Mouse (Mus musculus): ENCODE measurements around the gene Hmg20a. TPM values are rescaled to one million over a fixed set of nuclear protein-coding genes. Genes with fewer than 3 reads are reported as not detected.

Hmg20a gene
- polyA plus RNA-seq, 1 experiment from 2014 or later, result 64.0 TPM

- 89% methylated on average over 4 of the region's 4 CpGs for WGBS
- H3K4me3 ChIP-seq (replicated peaks), result no peak overlapping the region
- H3K36me3 ChIP-seq, result peaks cover 64% of the 10 kb centered on the region
- no peak overlapping the region for H3K9ac ChIP-seq
- no peak for ATAC-seq (replicated peaks; ENCODE audit: low FRiP score)
- no peak overlapping the region for H3K4me2 ChIP-seq
- no peaks in the 10 kb centered on the region for H3K27me3 ChIP-seq
- no peaks in the 10 kb centered on the region for H3K9me3 ChIP-seq (replicated peaks)
- H3K27ac ChIP-seq, result no peak overlapping the region
- 0 out of 2 replicates have a peak, but pooled peaks cover 4% of the 10 kb centered on the region for H3K4me1 ChIP-seq
Observed at GRCm38 (mm10) chr9:56482623-56483022, 64.2 kb downstream of the Hmg20a start.

- Histone ChIP-seq H3K36me3 (peaks cover 81% of the 10 kb centered on the region), H3K27ac (no peak overlapping the region), H3K4me3 (replicated peaks) (no peak overlapping the region), H3K4me1 (0 out of 2 replicates have a peak, but pooled peaks cover 4% of the 10 kb centered on the region), H3K4me2 (no peak overlapping the region), H3K9ac (no peak overlapping the region), H3K9me3 (replicated peaks) (no peaks in the 10 kb centered on the region), H3K27me3 (no peaks in the 10 kb centered on the region)
- 86% methylated on average over 1 of the region's 1 CpGs for WGBS
- no peak for ATAC-seq (replicated peaks; ENCODE audit: low FRiP score)
Observed at GRCm38 (mm10) chr9:56485423-56485822, 67.0 kb downstream of the Hmg20a start.

- no peaks in the 10 kb centered on the region for H3K9me3 ChIP-seq (replicated peaks)
- H3K4me1 ChIP-seq, result no peaks in the 10 kb centered on the region
- H3K4me3 ChIP-seq (replicated peaks), result no peak overlapping the region
- 85% methylated on average over 3 of the region's 3 CpGs for WGBS
- H3K9ac ChIP-seq, result no peak overlapping the region
- no peak for ATAC-seq (replicated peaks; ENCODE audit: low FRiP score)
- peaks cover 83% of the 10 kb centered on the region for H3K36me3 ChIP-seq
- H3K27me3 ChIP-seq, result no peaks in the 10 kb centered on the region
- no peak overlapping the region for H3K27ac ChIP-seq
- H3K4me2 ChIP-seq, result no peak overlapping the region
Observed at GRCm38 (mm10) chr9:56486158-56486557, 67.7 kb downstream of the Hmg20a start.

- no peaks in the 10 kb centered on the region for H3K27me3 ChIP-seq
- H3K27ac ChIP-seq, result no peak overlapping the region
- WGBS, result 93% methylated on average over 3 of the region's 3 CpGs
- H3K4me1 ChIP-seq, result peaks cover 4% of the 10 kb centered on the region
- no peak for ATAC-seq (replicated peaks; ENCODE audit: low FRiP score)
- no peaks in the 10 kb centered on the region for H3K9me3 ChIP-seq (replicated peaks)
- H3K36me3 ChIP-seq, result peaks cover 84% of the 10 kb centered on the region
- no peak overlapping the region for H3K9ac ChIP-seq
- H3K4me2 ChIP-seq, result no peak overlapping the region
- H3K4me3 ChIP-seq (replicated peaks), result no peak overlapping the region
Observed at GRCm38 (mm10) chr9:56487651-56488050, 69.2 kb downstream of the Hmg20a start.

- H3K4me1 ChIP-seq, result peaks cover 21% of the 10 kb centered on the region
Observed at GRCm38 (mm10) chr9:56492391-56492790, 74.0 kb downstream of the Hmg20a start.

GRCm38 (mm10) chr9:56492916-56493315, 74.5 kb downstream of the Hmg20a start:
- H3K9me3 ChIP-seq (replicated peaks), result no peaks in the 10 kb centered on the region
- no peak overlapping the region for H3K4me3 ChIP-seq (replicated peaks)
- no peak for ATAC-seq (replicated peaks; ENCODE audit: low FRiP score)
- H3K27ac ChIP-seq, result peak overlapping the region; percentile 59
- whole genome bisulfite sequencing, result 24% methylated on average over 1 of the region's 1 CpGs
- peaks cover 68% of the 10 kb centered on the region for H3K36me3 ChIP-seq
- H3K9ac ChIP-seq, result no peak overlapping the region
- no peak overlapping the region for H3K4me2 ChIP-seq
- no peaks in the 10 kb centered on the region for H3K27me3 ChIP-seq
- peaks cover 21% of the 10 kb centered on the region for H3K4me1 ChIP-seq

More at GRCm38 (mm10) chr9:56492391-56492790, 74.0 kb downstream of the Hmg20a start:
- peaks cover 73% of the 10 kb centered on the region for H3K36me3 ChIP-seq
- H3K27me3 ChIP-seq, result no peaks in the 10 kb centered on the region
- H3K9ac ChIP-seq, result no peak overlapping the region
- ATAC-seq (replicated peaks; ENCODE audit: low FRiP score), result no peak
- no peaks in the 10 kb centered on the region for H3K9me3 ChIP-seq (replicated peaks)
- H3K4me2 ChIP-seq, result no peak overlapping the region
- H3K27ac ChIP-seq, result peak overlapping the region; percentile 59
- 70% methylated on average over 3 of the region's 3 CpGs for WGBS
- H3K4me3 ChIP-seq (replicated peaks), result no peak overlapping the region

- peaks cover 43% of the 10 kb centered on the region for H3K4me1 ChIP-seq
- H3K9me3 ChIP-seq (replicated peaks), result no peaks in the 10 kb centered on the region
- no peak for ATAC-seq (replicated peaks; ENCODE audit: low FRiP score)
- WGBS, result 65% methylated on average over 7 of the region's 7 CpGs
- H3K4me3 ChIP-seq (replicated peaks), result no peak overlapping the region
- no peak overlapping the region for H3K4me2 ChIP-seq
- H3K36me3 ChIP-seq, result peaks cover 47% of the 10 kb centered on the region
- H3K9ac ChIP-seq, result no peak overlapping the region
- no peaks in the 10 kb centered on the region for H3K27me3 ChIP-seq
- H3K27ac ChIP-seq, result 0 out of 2 replicates have a peak overlapping the region, but pooled peaks have one; percentile 9
Observed at GRCm38 (mm10) chr9:56495088-56495487, 76.7 kb downstream of the Hmg20a start.

GRCm38 (mm10) chr9:56495795-56496232, 77.4 kb downstream of the Hmg20a start:
- Histone ChIP-seq H3K27me3 (no peaks in the 10 kb centered on the region), H3K36me3 (peaks cover 40% of the 10 kb centered on the region), H3K27ac (0 out of 2 replicates have a peak overlapping the region, but pooled peaks have one; percentile 18), H3K4me2 (no peak overlapping the region), H3K9ac (no peak overlapping the region), H3K9me3 (replicated peaks) (no peaks in the 10 kb centered on the region), H3K4me3 (replicated peaks) (no peak overlapping the region), H3K4me1 (peaks cover 48% of the 10 kb centered on the region)
- ATAC-seq (replicated peaks; ENCODE audit: low FRiP score), result no peak
- 71% methylated on average over 5 of the region's 5 CpGs for WGBS

GRCm38 (mm10) chr9:56496567-56496966, 78.2 kb downstream of the Hmg20a start:
- 89% methylated on average over 5 of the region's 5 CpGs for WGBS
- H3K4me2 ChIP-seq, result no peak overlapping the region
- H3K9me3 ChIP-seq (replicated peaks), result no peaks in the 10 kb centered on the region
- no peak for ATAC-seq (replicated peaks; ENCODE audit: low FRiP score)
- peaks cover 56% of the 10 kb centered on the region for H3K4me1 ChIP-seq
- H3K27me3 ChIP-seq, result no peaks in the 10 kb centered on the region
- no peak overlapping the region for H3K4me3 ChIP-seq (replicated peaks)
- H3K9ac ChIP-seq, result no peak overlapping the region
- H3K36me3 ChIP-seq, result peaks cover 33% of the 10 kb centered on the region
- no peak overlapping the region for H3K27ac ChIP-seq

- WGBS, result 72% methylated on average over 5 of the region's 5 CpGs
- H3K9ac ChIP-seq, result no peak overlapping the region
- ATAC-seq (replicated peaks; ENCODE audit: low FRiP score), result no peak
- H3K27me3 ChIP-seq, result no peaks in the 10 kb centered on the region
- no peaks in the 10 kb centered on the region for H3K9me3 ChIP-seq (replicated peaks)
- peaks cover 25% of the 10 kb centered on the region for H3K36me3 ChIP-seq
- no peak overlapping the region for H3K4me2 ChIP-seq
- H3K4me3 ChIP-seq (replicated peaks), result no peak overlapping the region
- 0 out of 2 replicates have a peak overlapping the region, but pooled peaks have one; percentile 47 for H3K27ac ChIP-seq
- peaks cover 62% of the 10 kb centered on the region for H3K4me1 ChIP-seq
Observed at GRCm38 (mm10) chr9:56497181-56497864, 78.9 kb downstream of the Hmg20a start.

GRCm38 (mm10) chr9:56499324-56500067, 81.1 kb downstream of the Hmg20a start:
- Histone ChIP-seq H3K9ac (no peak overlapping the region), H3K36me3 (peaks cover 11% of the 10 kb centered on the region), H3K27me3 (no peaks in the 10 kb centered on the region), H3K27ac (no peak overlapping the region), H3K4me1 (peaks cover 81% of the 10 kb centered on the region), H3K4me2 (no peak overlapping the region), H3K4me3 (replicated peaks) (no peak overlapping the region), H3K9me3 (replicated peaks) (no peaks in the 10 kb centered on the region)
- ATAC-seq (replicated peaks; ENCODE audit: low FRiP score), result peak; percentile 20; the same call in 1 of the 2 replicates
- WGBS, result 70% methylated on average over 8 of the region's 8 CpGs

GRCm38 (mm10) chr9:56500893-56501590, 82.6 kb downstream of the Hmg20a start:
- Histone ChIP-seq H3K4me3 (replicated peaks) (no peak overlapping the region), H3K36me3 (no peaks in the 10 kb centered on the region), H3K27ac (peak overlapping the region; percentile 98), H3K9me3 (replicated peaks) (no peaks in the 10 kb centered on the region), H3K4me1 (peaks cover 86% of the 10 kb centered on the region), H3K9ac (no peak overlapping the region), H3K4me2 (no peak overlapping the region), H3K27me3 (no peaks in the 10 kb centered on the region)
- 57% methylated on average over 8 of the region's 8 CpGs for WGBS
- no peak for ATAC-seq (replicated peaks; ENCODE audit: low FRiP score)

Data from kidney, embryonic 15.5 days (tissue).